Mouse (Mus musculus) neural tube, embryonic 15.5 days (tissue): ENCODE data around the gene Ptpdc1. TPM values are rescaled to one million over a fixed set of nuclear protein-coding genes. Genes with fewer than 3 reads are reported as not detected.
A peak's percentile ranks its signal among the peaks of the same experiment; 100 is the strongest.

Experiments used
- ATAC-seq: fragments of 200-750 bp; cut with Nextera tagmentation; 2 replicates; pipeline ENCODE4 v1.8.0; 2017; ENCODE audit warnings: mild to moderate bottlenecking, moderate TSS enrichment, moderate library complexity; ENCODE audit not compliant: low FRiP score
- H3K27ac ChIP-seq: fragments of 300-500 bp; sonication (generic); replicated peaks from 2 replicates; pipeline ENCODE4 v1.5.1; 2015; ENCODE audit warnings: mild to moderate bottlenecking, inconsistent platforms
- H3K27me3 ChIP-seq: fragments of 300-500 bp; sonication (generic); replicated peaks from 2 replicates; pipeline ENCODE4 v1.6.1; 2015; ENCODE audit warnings: inconsistent platforms
- H3K36me3 ChIP-seq: fragments of 300-500 bp; sonication (generic); 2 replicates; pipeline ENCODE4 v1.6.1; 2015; ENCODE audit warnings: inconsistent platforms
- H3K4me1 ChIP-seq: fragments of 300-500 bp; sonication (generic); 2 replicates; pipeline ENCODE4 v1.6.1; 2015; ENCODE audit warnings: inconsistent platforms
- H3K4me2 ChIP-seq: fragments of 300-500 bp; sonication (generic); 2 replicates; pipeline ENCODE4 v1.6.1; 2015; ENCODE audit warnings: inconsistent platforms, mild to moderate bottlenecking, moderate library complexity
- H3K4me3 ChIP-seq: fragments of 300-500 bp; sonication (generic); replicated peaks from 2 replicates; pipeline ENCODE4 v1.5.1; 2015; ENCODE audit warnings: mild to moderate bottlenecking, inconsistent platforms
- H3K9ac ChIP-seq: fragments of 300-500 bp; sonication (generic); replicated peaks from 2 replicates; pipeline ENCODE4 v1.6.1; 2015; ENCODE audit warnings: mild to moderate bottlenecking, inconsistent platforms
- H3K9me3 ChIP-seq: fragments of 300-500 bp; sonication (generic); replicated peaks from 2 replicates; pipeline ENCODE4 v1.6.1; 2016; ENCODE audit warnings: inconsistent platforms
- WGBS: fragments of 180-500 bp; shearing (Covaris S2); methylation state at CpG from one replicate; pipeline ENCODE4 v1.1.7; 2015; ENCODE audit warnings: mixed read lengths; 5-methylcytosine and 5-hydroxymethylcytosine counted together
- polyA plus RNA-seq: library from polyadenylated mRNA; unstranded; fragments of >200 nt; fragmentation: Nextera tagmentation; extraction: Ambion mirVana; gene quantifications from 2 replicates; pipeline ENCODE4 v1.2.1, GENCODE M21; 2015

Ptpdc1 gene
- polyA plus RNA-seq, 1 experiment from 2014 or later: 17.5 TPM

DNA sequence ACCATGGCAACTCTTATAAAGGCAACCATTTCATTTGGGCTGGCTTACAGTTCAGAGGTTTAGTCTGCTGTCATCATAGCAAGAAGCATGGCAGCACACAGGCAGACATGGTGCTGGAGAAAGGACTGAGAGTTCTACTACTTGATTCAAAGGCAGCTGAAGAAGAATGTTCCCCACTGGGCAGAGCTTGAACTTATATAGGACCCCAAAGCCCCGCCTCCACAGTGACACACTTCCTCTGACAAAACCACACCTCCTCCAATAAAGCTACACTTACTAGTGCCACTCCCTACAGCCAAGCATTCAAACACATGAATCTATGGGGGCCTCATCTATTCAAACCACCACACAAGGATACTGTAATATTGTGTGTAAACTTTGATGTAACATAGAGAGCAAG, 70.9 kb downstream of the Ptpdc1 start:
- no peak for ATAC-seq

DNA sequence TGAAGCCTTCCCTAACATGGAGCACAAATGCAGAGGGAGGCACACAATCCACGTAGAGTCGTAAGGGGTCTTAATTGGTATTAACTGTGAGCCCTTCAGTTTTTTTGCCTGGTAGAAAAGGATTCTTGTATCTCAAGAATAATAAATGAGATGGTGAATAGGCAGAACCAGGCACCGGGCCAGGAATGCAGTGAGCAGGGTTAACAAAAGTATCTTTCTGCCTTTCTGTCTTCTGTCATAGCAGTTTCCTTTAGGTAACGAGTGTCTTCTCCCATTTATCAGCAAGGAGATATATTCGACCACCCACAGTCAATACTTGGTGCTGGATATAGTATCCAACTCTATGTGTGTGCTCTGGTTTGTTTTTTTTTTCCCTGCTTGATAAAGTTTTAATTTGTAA, 72.0 kb downstream of the Ptpdc1 start:
- Histone ChIP-seq H3K9me3 (no peaks in the 10 kb centered on the region), H3K4me3 (no peak overlapping the region), H3K4me1 (peaks cover 22% of the 10 kb centered on the region), H3K4me2 (no peak overlapping the region), H3K36me3 (no peaks in the 10 kb centered on the region), H3K27ac (peak overlapping the region; percentile 79), H3K27me3 (no peaks in the 10 kb centered on the region), H3K9ac (no peak overlapping the region)
- ATAC-seq: no peak
- 40% methylated on average over 5 of the region's 5 CpGs for WGBS

More for the DNA sequence above, 70.9 kb downstream of the Ptpdc1 start:
- 92% methylated on average over 1 of the region's 1 CpGs for WGBS
- H3K36me3 ChIP-seq: no peaks in the 10 kb centered on the region
- H3K4me2 ChIP-seq: no peak overlapping the region
- no peak overlapping the region for H3K4me3 ChIP-seq
- 0 out of 2 replicates have a peak overlapping the region, but pooled peaks have one; percentile 28 for H3K27ac ChIP-seq
- H3K27me3 ChIP-seq: no peaks in the 10 kb centered on the region
- H3K9me3 ChIP-seq: no peaks in the 10 kb centered on the region
- H3K4me1 ChIP-seq: peaks cover 22% of the 10 kb centered on the region
- H3K9ac ChIP-seq: no peak overlapping the region

DNA sequence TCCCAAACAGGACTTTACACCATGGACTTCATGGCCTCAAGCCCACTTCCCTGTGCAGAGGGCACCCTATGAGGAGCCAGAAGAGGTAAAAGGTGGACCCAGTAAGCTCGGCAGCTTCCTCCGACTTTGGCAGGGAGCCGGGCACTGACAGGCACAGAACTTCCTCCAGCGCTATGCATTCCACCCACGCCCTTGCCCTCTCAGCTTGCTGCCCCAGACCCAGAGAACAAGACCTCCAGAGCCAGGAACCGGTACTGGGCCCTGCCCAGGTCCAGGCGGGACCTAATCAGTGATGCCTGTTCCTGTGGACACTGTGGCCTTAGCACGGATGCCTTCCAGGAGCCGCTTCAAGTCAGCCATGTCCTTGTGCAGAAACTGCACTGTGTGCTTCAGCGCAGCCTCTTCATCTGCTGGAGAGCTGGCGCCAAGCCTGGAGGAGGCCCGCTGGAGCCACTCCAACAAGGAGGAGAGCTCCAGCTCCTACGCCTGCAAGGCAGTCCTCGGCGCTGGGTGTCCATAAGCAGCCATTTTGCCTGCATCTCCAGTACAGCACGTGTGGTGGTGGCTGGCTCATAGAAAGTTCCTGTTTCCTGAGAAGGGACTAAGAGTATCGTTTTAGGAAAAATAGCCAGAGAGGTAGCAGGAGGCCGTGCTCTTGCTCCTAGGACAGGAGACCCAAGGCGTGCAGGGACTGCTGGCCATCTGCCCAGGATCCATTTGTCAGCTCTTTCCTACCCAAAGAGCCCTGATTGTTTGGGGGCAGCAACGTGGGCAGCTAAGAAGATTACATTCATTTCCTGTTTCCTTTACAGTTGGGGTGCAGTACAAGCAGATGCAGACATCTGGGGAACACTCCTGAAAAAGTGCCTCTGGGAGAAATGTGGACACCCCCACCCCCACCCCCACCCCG, 73.0 kb downstream of the Ptpdc1 start:
- H3K36me3 ChIP-seq: no peaks in the 10 kb centered on the region
- no peak overlapping the region for H3K4me3 ChIP-seq
- H3K27ac ChIP-seq: peak overlapping the region; percentile 79
- H3K4me1 ChIP-seq: peaks cover 22% of the 10 kb centered on the region
- ATAC-seq: peak; percentile 77
- no peaks in the 10 kb centered on the region for H3K9me3 ChIP-seq
- WGBS: 62% methylated on average over 21 of the region's 21 CpGs
- H3K27me3 ChIP-seq: no peaks in the 10 kb centered on the region
- H3K9ac ChIP-seq: no peak overlapping the region
- H3K4me2 ChIP-seq: peak overlapping the region; percentile 44

DNA sequence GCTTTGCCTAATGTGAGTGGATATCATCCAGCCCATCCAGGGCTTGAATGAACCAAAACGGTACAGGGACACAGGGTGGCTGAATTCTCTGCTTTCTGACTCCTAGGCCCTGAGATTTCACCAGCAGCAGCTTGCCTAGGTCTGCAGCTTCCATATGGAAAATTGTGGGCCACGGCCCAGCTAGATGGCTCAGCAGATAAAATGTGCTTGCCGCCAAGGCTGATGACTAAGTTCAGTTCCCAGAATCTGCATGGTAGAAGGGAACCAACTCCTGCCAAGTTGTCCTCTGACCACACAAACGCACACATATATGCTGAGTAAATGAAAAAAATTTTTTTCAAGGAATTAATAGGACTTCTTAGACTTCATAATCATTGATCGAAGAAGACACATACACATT, 77.2 kb downstream of the Ptpdc1 start:
- 92% methylated on average over 5 of the region's 5 CpGs for WGBS
- H3K27me3 ChIP-seq: no peaks in the 10 kb centered on the region
- no peak overlapping the region for H3K4me2 ChIP-seq
- H3K4me3 ChIP-seq: no peak overlapping the region
- no peaks in the 10 kb centered on the region for H3K36me3 ChIP-seq
- H3K27ac ChIP-seq: no peak overlapping the region
- H3K9ac ChIP-seq: no peak overlapping the region
- no peaks in the 10 kb centered on the region for H3K9me3 ChIP-seq
- peaks cover 37% of the 10 kb centered on the region for H3K4me1 ChIP-seq
- ATAC-seq: no peak

DNA sequence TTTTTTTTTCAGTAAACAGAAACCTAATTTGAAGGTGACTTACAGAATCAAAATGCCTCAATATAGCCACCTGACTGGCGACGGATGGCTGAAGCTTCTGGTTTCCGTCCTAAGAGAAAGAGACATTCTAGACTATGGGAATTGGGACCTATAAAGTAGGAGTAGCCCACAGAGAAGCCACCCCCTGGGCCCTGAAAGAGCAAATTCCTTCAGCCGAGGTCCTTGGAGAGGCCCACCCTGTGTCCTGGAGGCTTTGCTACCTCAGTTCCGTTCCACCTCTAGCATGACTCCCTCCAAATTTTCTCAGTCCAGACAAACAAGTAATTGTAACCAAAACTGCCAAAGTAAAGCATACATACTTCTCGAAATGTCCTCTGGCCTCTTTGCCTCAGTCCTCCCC, 77.8 kb downstream of the Ptpdc1 start:
- Histone ChIP-seq H3K4me1 (peaks cover 30% of the 10 kb centered on the region), H3K9ac (no peak overlapping the region), H3K36me3 (no peaks in the 10 kb centered on the region), H3K27ac (no peak overlapping the region), H3K4me2 (no peak overlapping the region), H3K4me3 (no peak overlapping the region), H3K9me3 (no peaks in the 10 kb centered on the region), H3K27me3 (no peaks in the 10 kb centered on the region)
- no peak for ATAC-seq
- WGBS: 90% methylated on average over 6 of the region's 6 CpGs

DNA sequence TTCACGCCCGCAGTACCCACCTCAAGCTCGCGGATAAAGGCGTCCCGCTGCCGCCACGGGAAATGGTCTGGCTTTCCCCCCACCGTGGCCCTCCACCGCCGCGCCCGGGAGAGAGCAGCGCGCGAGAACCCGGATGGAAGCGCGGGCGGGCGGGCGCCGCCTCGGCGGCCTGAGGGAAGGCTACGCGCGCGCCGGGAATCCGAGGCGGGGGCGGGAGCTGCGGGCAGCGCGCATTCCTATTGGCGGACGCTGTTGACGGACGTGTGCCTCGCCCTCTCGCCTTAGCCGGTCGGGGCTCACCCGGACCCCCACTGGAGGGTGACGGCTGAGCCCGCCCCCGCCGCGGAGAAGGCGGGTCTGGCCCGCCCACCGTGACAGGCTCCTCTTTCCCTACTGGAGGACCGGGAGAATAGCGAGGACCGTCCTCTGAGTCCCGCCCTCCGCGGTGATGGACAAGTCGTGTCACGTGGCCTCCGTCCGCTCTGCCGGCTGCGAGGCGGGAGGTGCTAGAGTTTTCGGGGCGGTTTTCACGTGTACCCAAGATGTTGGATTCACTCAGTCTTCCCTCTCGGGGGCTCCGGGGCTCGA, 79.0 kb downstream of the Ptpdc1 start:
- peak overlapping the region; percentile 100 for H3K27ac ChIP-seq
- peaks cover 27% of the 10 kb centered on the region for H3K4me1 ChIP-seq
- peak overlapping the region; percentile 99 for H3K9ac ChIP-seq
- H3K4me2 ChIP-seq: peak overlapping the region; percentile 68
- ATAC-seq: peak; percentile 97
- H3K4me3 ChIP-seq: peak overlapping the region; percentile 94
- WGBS: under 1% methylated on average over 65 of the region's 72 CpGs
- H3K36me3 ChIP-seq: no peaks in the 10 kb centered on the region
- H3K9me3 ChIP-seq: no peaks in the 10 kb centered on the region
- H3K27me3 ChIP-seq: no peaks in the 10 kb centered on the region

DNA sequence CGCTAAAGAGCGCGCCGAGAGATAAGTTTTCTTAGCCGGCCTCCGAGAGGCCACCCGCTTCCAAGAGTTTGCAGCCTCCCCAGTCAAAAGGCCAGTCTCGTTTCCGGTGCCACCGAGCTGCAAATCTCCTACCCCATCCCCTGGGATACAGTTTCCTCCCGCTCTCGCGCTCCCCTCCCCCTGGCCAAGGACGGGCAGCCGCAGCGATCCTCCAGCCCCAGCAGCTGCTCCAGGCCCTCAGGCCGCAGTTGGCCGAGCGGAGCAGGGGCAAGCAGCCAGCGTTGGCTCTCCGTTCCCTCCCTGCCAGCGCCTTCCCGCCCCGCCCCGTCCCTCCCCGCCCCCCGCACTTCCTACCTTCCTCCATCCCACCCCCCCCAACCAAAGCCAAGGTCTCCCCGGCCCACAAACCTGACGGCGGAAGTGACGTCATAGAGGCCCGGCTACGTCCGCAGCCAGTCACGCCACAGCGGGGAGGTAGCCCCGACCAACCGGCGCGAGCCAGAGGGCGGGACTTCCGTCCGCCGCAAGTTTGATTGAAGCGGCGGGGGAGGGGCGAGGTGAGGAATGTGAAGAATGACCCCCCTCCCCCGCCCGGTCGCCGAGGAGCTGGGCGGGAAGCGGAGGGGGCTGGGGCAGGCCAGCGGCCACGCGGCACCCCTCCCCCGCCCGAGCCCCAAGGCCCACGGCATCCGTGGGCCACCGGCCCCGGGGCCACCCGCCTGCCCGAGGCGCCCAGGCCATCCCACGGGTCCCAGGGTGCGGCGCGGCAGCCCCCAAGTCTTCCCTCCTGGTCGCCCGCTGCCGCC, 79.8 kb downstream of the Ptpdc1 start:
- Histone ChIP-seq H3K9ac (peak overlapping the region; percentile 99), H3K4me3 (peak overlapping the region; percentile 94), H3K4me2 (peak overlapping the region; percentile 66), H3K9me3 (no peaks in the 10 kb centered on the region), H3K36me3 (no peaks in the 10 kb centered on the region), H3K4me1 (peaks cover 32% of the 10 kb centered on the region), H3K27ac (peak overlapping the region; percentile 100), H3K27me3 (no peaks in the 10 kb centered on the region)
- under 1% methylated on average over 61 of the region's 72 CpGs for WGBS
- peak; percentile 92 for ATAC-seq

DNA sequence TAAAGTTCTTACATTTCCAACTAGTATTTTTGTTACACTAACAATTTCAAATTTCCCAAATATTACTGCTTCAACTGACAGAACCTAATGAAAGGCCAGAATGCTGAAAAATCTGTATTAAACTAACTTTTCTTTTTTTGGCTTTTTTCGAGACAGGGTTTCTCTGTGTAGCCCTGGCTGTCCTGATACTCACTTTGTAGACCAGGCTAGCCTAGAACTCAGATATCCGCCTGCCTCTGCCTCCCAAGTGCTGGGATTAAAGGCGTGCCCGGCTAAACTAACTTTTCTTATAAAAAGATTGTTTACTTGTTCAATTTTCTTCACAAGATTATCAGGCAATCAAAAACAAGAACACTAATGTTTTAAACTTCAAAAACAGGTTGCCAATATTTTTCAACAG, 80.6 kb downstream of the Ptpdc1 start:
- H3K4me3 ChIP-seq: peak overlapping the region; percentile 94
- H3K4me2 ChIP-seq: peak overlapping the region; percentile 66
- WGBS: 52% methylated on average over 4 of the region's 4 CpGs
- no peaks in the 10 kb centered on the region for H3K9me3 ChIP-seq
- no peaks in the 10 kb centered on the region for H3K36me3 ChIP-seq
- no peak overlapping the region for H3K27ac ChIP-seq
- no peak overlapping the region; the same call in 1 of the 2 replicates for H3K9ac ChIP-seq
- H3K27me3 ChIP-seq: no peaks in the 10 kb centered on the region
- H3K4me1 ChIP-seq: peaks cover 38% of the 10 kb centered on the region
- ATAC-seq: no peak

DNA sequence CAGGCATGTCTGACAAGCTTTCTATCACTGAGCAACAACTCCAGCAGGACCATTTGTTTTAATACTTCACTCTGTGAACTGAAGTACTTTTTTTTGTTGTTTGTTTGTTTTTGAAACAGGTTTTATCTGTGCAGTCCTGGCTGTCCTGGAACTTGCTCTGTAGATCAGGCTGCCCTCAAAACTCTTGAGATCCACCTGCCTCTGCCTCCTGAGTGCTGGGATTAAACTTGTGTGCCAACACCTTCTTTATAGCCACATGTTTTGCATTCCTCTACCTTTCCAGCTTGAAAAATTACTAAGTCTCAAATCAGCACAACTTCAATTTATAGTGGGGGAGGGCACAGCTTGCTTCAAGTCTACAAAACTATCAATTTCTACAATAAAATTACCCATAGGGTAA, 81.1 kb downstream of the Ptpdc1 start:
- H3K4me3 ChIP-seq: no peak overlapping the region
- H3K4me1 ChIP-seq: peaks cover 42% of the 10 kb centered on the region
- no peaks in the 10 kb centered on the region for H3K27me3 ChIP-seq
- no peaks in the 10 kb centered on the region for H3K36me3 ChIP-seq
- H3K27ac ChIP-seq: no peak overlapping the region
- ATAC-seq: no peak
- H3K4me2 ChIP-seq: peak overlapping the region; percentile 66
- no peak overlapping the region for H3K9ac ChIP-seq
- H3K9me3 ChIP-seq: no peaks in the 10 kb centered on the region

DNA sequence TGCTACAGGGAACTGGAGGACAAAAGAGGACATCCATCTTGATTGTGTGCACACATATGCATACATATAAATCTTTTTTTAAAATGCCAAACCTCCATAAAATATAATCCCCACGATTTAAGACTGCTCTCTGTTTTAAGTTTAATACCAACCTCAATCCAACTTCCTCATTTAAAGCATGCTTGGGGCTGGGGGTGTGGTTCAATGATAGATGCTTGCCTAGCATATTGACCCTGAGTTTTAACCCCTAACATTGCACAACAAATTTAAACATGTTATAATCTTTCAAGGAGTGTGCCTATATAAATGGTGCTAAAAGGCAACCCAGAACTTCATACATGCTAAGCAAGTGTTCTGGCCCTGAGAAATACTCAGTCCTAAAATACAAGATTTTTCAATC, 85.0 kb downstream of the Ptpdc1 start:
- Histone ChIP-seq H3K27me3 (no peaks in the 10 kb centered on the region), H3K27ac (no peak overlapping the region), H3K4me3 (no peak overlapping the region), H3K4me1 (peaks cover 42% of the 10 kb centered on the region), H3K9me3 (no peaks in the 10 kb centered on the region), H3K4me2 (peak overlapping the region; percentile 11; the same call in 1 of the 2 replicates), H3K9ac (no peak overlapping the region), H3K36me3 (0 out of 2 replicates have a peak, but pooled peaks cover under 1% of the 10 kb centered on the region)
- WGBS: 40% methylated on average over 1 of the region's 1 CpGs
- no peak for ATAC-seq

DNA sequence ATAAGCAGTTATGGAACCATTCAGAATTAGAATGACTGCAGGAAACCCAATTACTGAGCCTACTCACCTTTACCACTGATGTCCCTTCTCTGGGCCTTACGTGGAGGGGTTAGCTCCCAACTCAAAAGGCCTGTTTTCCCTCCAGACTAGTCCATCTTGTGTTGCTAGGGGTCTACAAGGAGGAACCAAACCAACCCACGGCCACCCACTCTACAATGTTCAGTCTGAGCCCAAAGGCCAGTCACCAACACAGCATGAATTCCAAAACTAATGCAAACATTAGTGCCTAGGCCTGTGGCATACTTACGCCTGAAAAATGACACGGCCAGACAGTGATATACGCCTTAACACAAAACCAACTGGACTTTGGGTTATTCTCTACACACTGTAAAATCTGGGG, 92.0 kb downstream of the Ptpdc1 start:
- 0 out of 2 replicates have a peak, but pooled peaks cover 2% of the 10 kb centered on the region for H3K36me3 ChIP-seq
- no peak overlapping the region for H3K27ac ChIP-seq
- no peaks in the 10 kb centered on the region for H3K4me1 ChIP-seq
- 91% methylated on average over 5 of the region's 5 CpGs for WGBS
- no peak for ATAC-seq
- no peak overlapping the region for H3K9ac ChIP-seq
- no peaks in the 10 kb centered on the region for H3K9me3 ChIP-seq
- no peak overlapping the region for H3K4me2 ChIP-seq
- H3K27me3 ChIP-seq: no peaks in the 10 kb centered on the region
- H3K4me3 ChIP-seq: no peak overlapping the region
